Mouse (Mus musculus) activated CD4-positive, CD25-positive, alpha-beta regulatory T cell, adult 4 months (primary cell): Measurements from ENCODE around the gene Gdap2. TPM values are rescaled to one million over a fixed set of nuclear protein-coding genes. Genes with fewer than 3 reads are reported as not detected.

Experiments used
- polyA plus RNA-seq, 2 experiments: library from polyadenylated mRNA; unstranded; fragments of 100-300 nt; shearing (Covaris generic); gene quantifications; one replicate each; pipeline ENCODE4 v1.2.1; 2017

Gene Gdap2
- polyA plus RNA-seq, 2 experiments from 2014 or later: 31.6 to 39.2 TPM

Other genes with a start within 250 kb of the Gdap2 start
- 10 to 100 TPM; 30.9 to 41.0 TPM for gene Wdr3, start within 50 bp of the Gdap2 start, polyA plus RNA-seq